Mouse (Mus musculus) kidney, adult 11 months (tissue): ENCODE data around the gene Itga11.
"Not testable (repeated sequence)": the region's sequence is repeated elsewhere in the genome, so short reads cannot be mapped to it uniquely, and the experiment has no call there.

ENCODE experiments used
- DNase-seq: peaks from one replicate; pipeline ENCODE4 v3.0.0; 2022

Gene Itga11

GRCm38 (mm10) chr9:62819910-62820309 lies 142.3 kb downstream of the Itga11 start:
- DNase-seq, result not testable (repeated sequence)

- no peak for DNase-seq
These were observed 143.2 kb downstream of the Itga11 start for GRCm38 (mm10) chr9:62820829-62821228.

- no peak for DNase-seq
These were observed 144.2 kb downstream of the Itga11 start for GRCm38 (mm10) chr9:62821811-62822210.

- no peak for DNase-seq
These were observed 148.3 kb downstream of the Itga11 start for GRCm38 (mm10) chr9:62825791-62826393.

- DNase-seq, result no peak
These were observed 148.8 kb downstream of the Itga11 start for GRCm38 (mm10) chr9:62826456-62826855.

- no peak for DNase-seq
These were observed 150.5 kb downstream of the Itga11 start for GRCm38 (mm10) chr9:62827939-62828652.

GRCm38 (mm10) chr9:62828662-62829086 lies 151.0 kb downstream of the Itga11 start:
- peak; percentile 98 for DNase-seq

GRCm38 (mm10) chr9:62829877-62830276 lies 152.3 kb downstream of the Itga11 start:
- no peak for DNase-seq
